Mouse (Mus musculus) testis, adult 2 months (tissue): ENCODE measurements around the gene Grin2a. TPM values are rescaled to one million over a fixed set of nuclear protein-coding genes. Genes with fewer than 3 reads are reported as not detected.

Experiments
- H3K27ac ChIP-seq: fragments of 200-500 bp; 2 replicates; pipeline ENCODE4 v1.5.1; 2012; ENCODE audit warnings: low read depth, low read length; ENCODE audit not compliant: control insufficient read depth, insufficient read depth
- H3K27me3 ChIP-seq: fragments of 200-500 bp; 2 replicates; pipeline ENCODE4 v1.6.1; 2012; ENCODE audit warnings: mild to moderate bottlenecking, low read length, moderate library complexity; ENCODE audit not compliant: control insufficient read depth, insufficient read depth
- H3K36me3 ChIP-seq: fragments of 200-500 bp; 2 replicates; pipeline ENCODE4 v1.6.1; 2012; ENCODE audit warnings: mild to moderate bottlenecking, low read length; ENCODE audit not compliant: control insufficient read depth, insufficient read depth
- H3K4me1 ChIP-seq: fragments of 200-500 bp; 2 replicates; pipeline ENCODE4 v1.6.1; 2012; ENCODE audit warnings: low read length; ENCODE audit not compliant: control insufficient read depth, insufficient read depth
- H3K4me3 ChIP-seq: fragments of 200-500 bp; 2 replicates; pipeline ENCODE4 v1.5.1; 2012; ENCODE audit warnings: low read depth, mild to moderate bottlenecking, low read length, moderate library complexity, mixed read lengths; ENCODE audit not compliant: control insufficient read depth
- CTCF ChIP-seq: fragments of 200-500 bp; IDR thresholded peaks from 2 replicates; pipeline ENCODE4 v1.5.1; 2012; ENCODE audit warnings: low read depth, mild to moderate bottlenecking, inconsistent platforms, low read length, moderate library complexity; ENCODE audit not compliant: control insufficient read depth, insufficient read depth, insufficient replicate concordance
- POLR2A ChIP-seq: fragments of 200-500 bp; IDR thresholded peaks from 2 replicates; pipeline ENCODE4 v1.6.1; 2012; ENCODE audit warnings: low read depth, mild to moderate bottlenecking, inconsistent platforms, low read length, moderate library complexity; ENCODE audit not compliant: control insufficient read depth
- polyA plus RNA-seq: library from polyadenylated mRNA; depleted of rRNA; stranded (reverse); fragments of >200 nt; gene quantifications from 2 replicates; pipeline ENCODE4 v1.2.3, GENCODE M21; 2012

Grin2a gene
- polyA plus RNA-seq, 1 experiment = 0.27 TPM

DNA sequence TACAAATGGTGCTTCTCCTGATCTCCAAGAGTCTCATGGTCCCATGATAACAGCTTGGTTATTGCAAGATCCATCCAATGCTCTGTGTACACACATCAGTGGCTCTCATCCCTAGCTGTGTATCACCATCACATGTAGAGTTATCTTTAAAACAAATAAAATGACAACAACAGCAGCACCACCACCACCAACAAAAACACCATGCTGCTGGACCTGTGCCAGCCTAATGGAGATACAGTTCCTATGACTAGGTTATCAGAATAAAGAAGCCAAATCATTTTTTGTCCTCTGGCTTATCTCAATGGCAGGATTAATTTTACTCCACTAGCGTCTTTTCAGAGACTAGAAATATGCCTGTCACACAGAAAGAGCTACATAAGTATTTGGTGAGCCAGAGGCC lies 226.4 kb downstream of the Grin2a start:
- Histone ChIP-seq H3K4me3 (no peak overlapping the region), H3K36me3 (no peaks in the 10 kb centered on the region), H3K27me3 (no peaks in the 10 kb centered on the region), H3K27ac (no peak overlapping the region), H3K4me1 (no peaks in the 10 kb centered on the region)
- TF ChIP-seq CTCF (no peak), POLR2A (no peak)

DNA sequence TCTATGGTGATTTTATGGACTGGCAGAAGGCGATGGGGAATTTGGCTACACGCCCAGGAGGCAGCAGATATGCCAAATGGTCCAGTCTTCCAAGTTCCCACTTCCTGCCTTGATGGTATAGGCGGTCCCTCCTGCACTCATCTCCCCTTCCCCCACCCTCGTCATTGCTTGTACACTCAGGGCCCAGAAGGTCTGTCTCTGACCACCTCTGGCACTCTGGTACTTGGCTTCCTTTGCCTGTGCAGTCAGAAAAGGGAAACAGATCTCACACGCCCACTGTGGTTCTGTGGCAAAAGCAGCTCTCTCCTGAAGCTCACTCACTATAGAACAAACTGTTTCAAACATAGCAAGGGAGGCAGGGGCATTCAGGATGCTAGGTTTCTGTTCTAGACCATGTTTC lies 227.0 kb downstream of the Grin2a start:
- no peaks in the 10 kb centered on the region for H3K36me3 ChIP-seq
- no peaks in the 10 kb centered on the region for H3K27me3 ChIP-seq
- TF ChIP-seq POLR2A = no peak
- TF ChIP-seq CTCF = no peak
- no peak overlapping the region for H3K4me3 ChIP-seq
- no peak overlapping the region for H3K27ac ChIP-seq
- H3K4me1 ChIP-seq = no peaks in the 10 kb centered on the region

- no peaks in the 10 kb centered on the region for H3K4me1 ChIP-seq
- H3K4me3 ChIP-seq = no peak overlapping the region
- H3K27me3 ChIP-seq = no peaks in the 10 kb centered on the region
- TF ChIP-seq CTCF (no peak), POLR2A (no peak)
- H3K36me3 ChIP-seq = no peaks in the 10 kb centered on the region
- H3K27ac ChIP-seq = no peak overlapping the region
Observed at GRCm38 (mm10) chr16:9767946-9768345, 227.4 kb downstream of the Grin2a start.

- Histone ChIP-seq H3K27me3 (no peaks in the 10 kb centered on the region), H3K36me3 (no peaks in the 10 kb centered on the region), H3K4me1 (no peaks in the 10 kb centered on the region), H3K27ac (no peak overlapping the region), H3K4me3 (no peak overlapping the region)
- TF ChIP-seq CTCF (no peak), POLR2A (no peak)
Observed at GRCm38 (mm10) chr16:9764086-9764485, 231.3 kb downstream of the Grin2a start.

DNA sequence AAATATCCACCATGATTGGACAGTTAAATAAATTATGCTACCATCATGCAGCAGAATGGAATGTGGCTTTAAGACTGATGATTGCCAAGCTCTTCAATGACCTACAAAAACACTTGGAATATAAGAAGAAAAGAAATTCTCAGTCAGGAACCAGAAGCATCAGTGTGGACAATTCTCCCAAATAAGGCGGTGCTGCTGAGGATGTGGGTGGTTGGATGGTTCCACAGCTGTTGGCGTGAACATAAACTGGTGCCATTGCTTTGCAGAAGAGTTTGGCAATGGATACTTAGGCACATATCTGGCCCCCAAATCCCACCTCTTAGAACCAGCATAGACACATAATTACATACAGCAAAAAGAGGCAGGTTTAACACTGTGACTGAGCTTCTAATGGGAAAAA lies 235.0 kb downstream of the Grin2a start:
- Histone ChIP-seq H3K27ac (no peak overlapping the region), H3K4me3 (no peak overlapping the region), H3K36me3 (no peaks in the 10 kb centered on the region), H3K4me1 (no peaks in the 10 kb centered on the region), H3K27me3 (no peaks in the 10 kb centered on the region)
- TF ChIP-seq CTCF (no peak), POLR2A (no peak)

DNA sequence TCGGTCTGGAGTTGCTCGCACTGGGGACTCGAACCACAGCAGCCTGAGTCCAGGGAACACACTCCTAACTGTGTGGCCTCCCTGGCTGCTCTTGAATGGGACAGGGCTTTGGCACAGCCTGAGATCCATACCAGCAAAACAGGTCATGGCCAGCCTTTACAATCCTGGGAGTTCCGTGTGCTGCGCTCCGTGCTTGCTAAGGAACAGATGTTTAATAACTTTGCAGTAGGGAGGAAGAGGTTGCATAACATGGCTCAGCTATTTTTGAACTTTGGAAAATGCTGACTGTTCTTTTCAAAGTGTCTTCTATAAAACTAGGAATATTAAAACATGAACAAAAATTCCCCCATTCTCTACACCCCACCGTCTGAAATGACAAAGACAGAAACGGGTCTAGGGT lies 238.5 kb downstream of the Grin2a start:
- Histone ChIP-seq H3K36me3 (no peaks in the 10 kb centered on the region), H3K27me3 (no peaks in the 10 kb centered on the region), H3K4me3 (no peak overlapping the region), H3K4me1 (no peaks in the 10 kb centered on the region), H3K27ac (no peak overlapping the region)
- TF ChIP-seq CTCF (no peak), POLR2A (no peak)

GRCm38 (mm10) chr16:9754061-9754460 lies 241.3 kb downstream of the Grin2a start:
- no peaks in the 10 kb centered on the region for H3K27me3 ChIP-seq
- TF ChIP-seq POLR2A (no peak), CTCF (no peak)
- H3K4me3 ChIP-seq = no peak overlapping the region
- H3K36me3 ChIP-seq = no peaks in the 10 kb centered on the region
- H3K4me1 ChIP-seq = no peaks in the 10 kb centered on the region
- no peak overlapping the region for H3K27ac ChIP-seq

- H3K36me3 ChIP-seq = no peaks in the 10 kb centered on the region
- H3K27ac ChIP-seq = no peak overlapping the region
- H3K27me3 ChIP-seq = no peaks in the 10 kb centered on the region
- no peaks in the 10 kb centered on the region for H3K4me1 ChIP-seq
- H3K4me3 ChIP-seq = no peak overlapping the region
- TF ChIP-seq CTCF = no peak
- TF ChIP-seq POLR2A = no peak
Observed at GRCm38 (mm10) chr16:9753045-9753444, 242.3 kb downstream of the Grin2a start.
